Mouse (Mus musculus) neural tube, embryonic 11.5 days (tissue): Measurements from ENCODE around the gene Pde6g. TPM values are rescaled to one million over a fixed set of nuclear protein-coding genes. Genes with fewer than 3 reads are reported as not detected.

Experiments used
- ATAC-seq: fragments of 200-750 bp; cut with Nextera tagmentation; 2 replicates; pipeline ENCODE4 v1.8.0; 2017; ENCODE audit warnings: moderate number of reproducible peaks, mild to moderate bottlenecking, moderate TSS enrichment, moderate library complexity; ENCODE audit not compliant: insufficient read depth, low FRiP score, low TSS enrichment
- DNase-seq: peaks from one replicate; pipeline ENCODE4 v3.0.0-alpha.2; 2015; ENCODE audit warnings: low spot score
- H3K27ac ChIP-seq: fragments of 300-500 bp; sonication (generic); 2 replicates; pipeline ENCODE4 v1.5.1; 2014; ENCODE audit warnings: low read depth, mild to moderate bottlenecking, low read length
- H3K27me3 ChIP-seq: fragments of 300-500 bp; sonication (generic); 2 replicates; pipeline ENCODE4 v1.6.1; 2014; ENCODE audit warnings: mild to moderate bottlenecking, low read length, mixed read lengths; ENCODE audit not compliant: control insufficient read depth, insufficient read depth
- H3K36me3 ChIP-seq: fragments of 300-500 bp; sonication (generic); 2 replicates; pipeline ENCODE4 v1.6.1; 2014; ENCODE audit warnings: mild to moderate bottlenecking, low read length, moderate library complexity, mixed read lengths; ENCODE audit not compliant: control insufficient read depth, insufficient read depth
- H3K4me1 ChIP-seq: fragments of 300-500 bp; sonication (generic); 2 replicates; pipeline ENCODE4 v1.6.1; 2014; ENCODE audit warnings: low read length, mixed read lengths; ENCODE audit not compliant: control insufficient read depth, insufficient read depth
- H3K4me2 ChIP-seq: fragments of 300-500 bp; sonication (generic); 2 replicates; pipeline ENCODE4 v1.6.1; 2014; ENCODE audit warnings: low read depth, mild to moderate bottlenecking, moderate library complexity
- H3K4me3 ChIP-seq: fragments of 300-500 bp; sonication (generic); 2 replicates; pipeline ENCODE4 v1.5.1; 2014; ENCODE audit warnings: low read depth, low read length
- H3K9ac ChIP-seq: fragments of 300-500 bp; sonication (generic); 2 replicates; pipeline ENCODE4 v1.6.1; 2014; ENCODE audit warnings: mild to moderate bottlenecking, low read length
- H3K9me3 ChIP-seq: fragments of 300-500 bp; sonication (generic); 2 replicates; pipeline ENCODE4 v1.6.1; 2016; ENCODE audit warnings: low read length; ENCODE audit not compliant: control insufficient read depth
- WGBS: fragments of 180-500 bp; shearing (Covaris S2); extraction: QIAGEN DNeasy Blood & Tissue Kit; methylation state at CpG from one replicate; pipeline ENCODE4 v1.1.7; 2014; 5-methylcytosine and 5-hydroxymethylcytosine counted together
- polyA plus RNA-seq: library from polyadenylated mRNA; unstranded; fragments of >200 nt; fragmentation: Nextera tagmentation; extraction: Ambion mirVana; gene quantifications from 2 replicates; pipeline ENCODE4 v1.2.1, GENCODE M21; 2014

Gene Pde6g
- polyA plus RNA-seq, 1 experiment from 2014 or later = not detected

GRCm38 (mm10) chr11:120458847-120459597, 5.7 kb upstream of the Pde6g start:
- 69% methylated on average over 6 of the region's 6 CpGs for WGBS
- H3K27ac ChIP-seq = no peak overlapping the region
- H3K27me3 ChIP-seq = no peaks in the 10 kb centered on the region
- H3K9me3 ChIP-seq = no peaks in the 10 kb centered on the region
- H3K4me2 ChIP-seq = peak overlapping the region; percentile 96
- H3K9ac ChIP-seq = peak overlapping the region; percentile 86; the same call in 1 of the 2 replicates
- H3K36me3 ChIP-seq = peaks cover 13% of the 10 kb centered on the region; the same call in 1 of the 2 replicates
- peak overlapping the region; percentile 76 for H3K4me3 ChIP-seq
- ATAC-seq (no peak), DNase-seq (no peak)
- H3K4me1 ChIP-seq = peaks cover 7% of the 10 kb centered on the region; the same call in 1 of the 2 replicates

- H3K9ac ChIP-seq = peak within 1 kb of the TSS; percentile 86
- ATAC-seq (peak; percentile 87), DNase-seq (peak; percentile 84)
- peaks cover 13% of the 10 kb centered on the region; the same call in 1 of the 2 replicates for H3K36me3 ChIP-seq
- peaks cover 7% of the 10 kb centered on the region; the same call in 1 of the 2 replicates for H3K4me1 ChIP-seq
- peak within 1 kb of the TSS; percentile 54; the same call in 1 of the 2 replicates for H3K27ac ChIP-seq
- 5% methylated on average over 62 of the region's 62 CpGs for WGBS
- H3K4me3 ChIP-seq = peak within 1 kb of the TSS; percentile 76
- no peaks in the 10 kb centered on the region for H3K9me3 ChIP-seq
- H3K27me3 ChIP-seq = no peaks in the 10 kb centered on the region
- H3K4me2 ChIP-seq = peak within 1 kb of the TSS; percentile 96
These were observed 4.8 kb upstream of the Pde6g start, which contains the start of the genes Oxld1 and Ccdc137 for GRCm38 (mm10) chr11:120457772-120458751. Gene Oxld1, minus strand, starts transcription at chr11:120458068. Gene Ccdc137, plus strand, starts transcription at chr11:120458115.

- Histone ChIP-seq H3K9ac (peak overlapping the region; percentile 86), H3K9me3 (no peaks in the 10 kb centered on the region), H3K4me2 (peak overlapping the region; percentile 96), H3K36me3 (peaks cover 10% of the 10 kb centered on the region; the same call in 1 of the 2 replicates), H3K4me1 (peaks cover 7% of the 10 kb centered on the region; the same call in 1 of the 2 replicates), H3K27ac (peak overlapping the region; percentile 54; the same call in 1 of the 2 replicates), H3K27me3 (no peaks in the 10 kb centered on the region), H3K4me3 (peak overlapping the region; percentile 76)
- DNase-seq (no peak), ATAC-seq (0 out of 2 replicates have a peak, but pooled peaks have one; percentile 27)
- 33% methylated on average over 14 of the region's 14 CpGs for WGBS
These were observed 4.1 kb upstream of the Pde6g start for GRCm38 (mm10) chr11:120457370-120457769.

- H3K36me3 ChIP-seq = no peaks in the 10 kb centered on the region
- peaks cover 7% of the 10 kb centered on the region; the same call in 1 of the 2 replicates for H3K4me1 ChIP-seq
- no peak overlapping the region for H3K4me2 ChIP-seq
- H3K27ac ChIP-seq = no peak overlapping the region
- ATAC-seq (no peak), DNase-seq (no peak)
- no peaks in the 10 kb centered on the region for H3K27me3 ChIP-seq
- H3K9ac ChIP-seq = no peak overlapping the region
- 96% methylated on average over 7 of the region's 7 CpGs for WGBS
- H3K4me3 ChIP-seq = no peak overlapping the region
- no peaks in the 10 kb centered on the region for H3K9me3 ChIP-seq
These were observed 2.1 kb upstream of the Pde6g start for GRCm38 (mm10) chr11:120455413-120455812.

GRCm38 (mm10) chr11:120454965-120455364, 1.7 kb upstream of the Pde6g start:
- H3K27me3 ChIP-seq = no peaks in the 10 kb centered on the region
- no peak overlapping the region for H3K4me2 ChIP-seq
- peaks cover 7% of the 10 kb centered on the region; the same call in 1 of the 2 replicates for H3K4me1 ChIP-seq
- H3K9me3 ChIP-seq = no peaks in the 10 kb centered on the region
- H3K27ac ChIP-seq = no peak overlapping the region
- no peaks in the 10 kb centered on the region for H3K36me3 ChIP-seq
- H3K9ac ChIP-seq = no peak overlapping the region
- H3K4me3 ChIP-seq = no peak overlapping the region
- 91% methylated on average over 4 of the region's 4 CpGs for WGBS
- DNase-seq (no peak), ATAC-seq (no peak)

- no peak for ATAC-seq
- Histone ChIP-seq H3K4me2 (no peak overlapping the region), H3K9me3 (no peaks in the 10 kb centered on the region), H3K27me3 (no peaks in the 10 kb centered on the region), H3K4me3 (no peak overlapping the region), H3K27ac (no peak overlapping the region), H3K4me1 (0 out of 2 replicates have a peak, but pooled peaks cover 1% of the 10 kb centered on the region), H3K36me3 (no peaks in the 10 kb centered on the region), H3K9ac (no peak overlapping the region)
- WGBS = 72% methylated on average over 3 of the region's 3 CpGs
- no peak for DNase-seq
These were observed 1.1 kb downstream of the Pde6g start for GRCm38 (mm10) chr11:120452246-120452645.

- WGBS = 84% methylated on average over 7 of the region's 7 CpGs
- no peak overlapping the region for H3K4me2 ChIP-seq
- no peak for ATAC-seq
- no peaks in the 10 kb centered on the region for H3K36me3 ChIP-seq
- H3K27ac ChIP-seq = no peak overlapping the region
- DNase-seq = no peak
- no peak overlapping the region for H3K4me3 ChIP-seq
- no peaks in the 10 kb centered on the region for H3K9me3 ChIP-seq
- H3K27me3 ChIP-seq = no peaks in the 10 kb centered on the region
- no peaks in the 10 kb centered on the region for H3K4me1 ChIP-seq
- H3K9ac ChIP-seq = no peak overlapping the region
These were observed 6.1 kb downstream of the Pde6g start for GRCm38 (mm10) chr11:120447179-120447578.

GRCm38 (mm10) chr11:120445475-120445874, 7.8 kb downstream of the Pde6g start:
- DNase-seq = no peak
- no peaks in the 10 kb centered on the region for H3K9me3 ChIP-seq
- no peak overlapping the region for H3K9ac ChIP-seq
- H3K4me1 ChIP-seq = no peaks in the 10 kb centered on the region
- H3K4me2 ChIP-seq = no peak overlapping the region
- no peaks in the 10 kb centered on the region for H3K27me3 ChIP-seq
- no peaks in the 10 kb centered on the region for H3K36me3 ChIP-seq
- 74% methylated on average over 3 of the region's 3 CpGs for WGBS
- no peak overlapping the region for H3K27ac ChIP-seq
- H3K4me3 ChIP-seq = no peak overlapping the region
- ATAC-seq = no peak
